Mouse (Mus musculus) ES-E14 (cell line): ENCODE results near the gene Nhlrc4.

Source experiments
- CHD2 ChIP-seq: IDR thresholded peaks from 2 replicates; pipeline ENCODE4 v1.6.1; 2014; ENCODE audit warnings: mild to moderate bottlenecking, low read depth, low read length, inconsistent platforms
- HCFC1 ChIP-seq: IDR thresholded peaks from 2 replicates; pipeline ENCODE4 v1.6.1; 2012; ENCODE audit warnings: low read length, inconsistent platforms, borderline replicate concordance; ENCODE audit not compliant: insufficient read depth
- MAFK ChIP-seq: IDR thresholded peaks from 2 replicates; pipeline ENCODE4 v1.6.1; 2014; ENCODE audit warnings: mild to moderate bottlenecking, low read depth, low read length, inconsistent platforms; ENCODE audit not compliant: insufficient read depth
- ZC3H11A ChIP-seq: IDR thresholded peaks from 2 replicates; pipeline ENCODE4 v1.6.1; 2012; ENCODE audit warnings: low read depth, mild to moderate bottlenecking, inconsistent platforms, low read length, borderline replicate concordance
- ZNF384 ChIP-seq: IDR thresholded peaks from 2 replicates; pipeline ENCODE4 v1.6.1; 2012; ENCODE audit warnings: low read depth, low read length, inconsistent platforms

DNA sequence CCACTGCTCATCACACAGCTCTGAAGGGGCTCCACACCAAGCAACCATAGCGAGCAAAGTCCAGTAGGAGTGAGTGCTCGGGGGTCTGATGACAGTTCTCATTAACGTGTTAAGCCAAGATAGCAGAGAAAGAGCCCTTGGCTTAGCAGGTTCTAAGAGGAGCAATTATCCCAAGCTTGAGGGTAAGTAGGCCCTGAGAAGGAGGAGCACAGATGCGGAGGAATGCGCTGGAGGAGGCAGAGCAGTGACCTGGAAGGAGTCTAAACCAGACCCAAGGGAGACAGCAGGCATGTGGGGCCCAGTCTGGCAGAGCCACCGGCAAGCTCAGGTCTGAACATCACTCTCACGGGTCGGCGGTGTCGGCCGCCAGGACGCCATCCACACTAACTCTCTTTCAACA lies 48.9 kb downstream of the Nhlrc4 start:
- TF ChIP-seq MAFK (no peak), CHD2 (no peak), ZNF384 (no peak), HCFC1 (no peak), ZC3H11A (no peak)
